Mouse (Mus musculus) embryonic facial prominence, embryonic 11.5 days (tissue): ENCODE measurements around the gene Apoc1. TPM values are rescaled to one million over a fixed set of nuclear protein-coding genes. Genes with fewer than 3 reads are reported as not detected.
"Not testable (repeated sequence)": the region's sequence is repeated elsewhere in the genome, so short reads cannot be mapped to it uniquely, and the experiment has no call there.

Source experiments
- ATAC-seq: fragments of 200-750 bp; cut with Nextera tagmentation; replicated peaks from 2 replicates; pipeline ENCODE4 v1.8.0; 2017; ENCODE audit warnings: low read depth; ENCODE audit not compliant: insufficient number of reproducible peaks, low FRiP score, low TSS enrichment
- DNase-seq: peaks from one replicate; pipeline ENCODE4 v3.0.0-alpha.2; 2015; ENCODE audit warnings: low spot score
- H3K27ac ChIP-seq: fragments of 300-500 bp; sonication (generic); replicated peaks from 2 replicates; pipeline ENCODE4 v1.5.1; 2014; ENCODE audit warnings: mild to moderate bottlenecking, low read depth, low read length, control low read depth
- H3K27me3 ChIP-seq: fragments of 300-500 bp; sonication (generic); 2 replicates; pipeline ENCODE4 v1.6.1; 2014; ENCODE audit warnings: mild to moderate bottlenecking, low read length, moderate library complexity, mixed read lengths; ENCODE audit not compliant: control insufficient read depth, insufficient read depth
- H3K36me3 ChIP-seq: fragments of 300-500 bp; sonication (generic); replicated peaks from 2 replicates; pipeline ENCODE4 v1.6.1; 2014; ENCODE audit warnings: low read depth, mild to moderate bottlenecking, low read length, moderate library complexity, mixed read lengths; ENCODE audit not compliant: control insufficient read depth, insufficient read depth
- H3K4me1 ChIP-seq: fragments of 300-500 bp; sonication (generic); 2 replicates; pipeline ENCODE4 v1.6.1; 2014; ENCODE audit warnings: low read length, mixed read lengths; ENCODE audit not compliant: control insufficient read depth, insufficient read depth
- H3K4me2 ChIP-seq: fragments of 300-500 bp; sonication (generic); 2 replicates; pipeline ENCODE4 v1.6.1; 2014; ENCODE audit warnings: low read depth, mild to moderate bottlenecking, control low read depth, low read length, moderate library complexity
- H3K4me3 ChIP-seq: fragments of 300-500 bp; sonication (generic); 2 replicates; pipeline ENCODE4 v1.5.1; 2014; ENCODE audit warnings: low read depth, low read length, control low read depth
- H3K9ac ChIP-seq: fragments of 300-500 bp; sonication (generic); replicated peaks from 2 replicates; pipeline ENCODE4 v1.6.1; 2014; ENCODE audit warnings: mild to moderate bottlenecking, control low read depth, low read length
- H3K9me3 ChIP-seq: fragments of 300-500 bp; sonication (generic); replicated peaks from 2 replicates; pipeline ENCODE4 v1.6.1; 2016; ENCODE audit warnings: mild to moderate bottlenecking, low read length, inconsistent platforms, mixed read lengths; ENCODE audit not compliant: control insufficient read depth
- WGBS: fragments of 180-500 bp; shearing (Covaris S2); extraction: QIAGEN DNeasy Blood & Tissue Kit; methylation state at CpG from one replicate; pipeline ENCODE4 v1.1.7; 2014; 5-methylcytosine and 5-hydroxymethylcytosine counted together
- polyA plus RNA-seq: library from polyadenylated mRNA; unstranded; fragments of >200 nt; fragmentation: Nextera tagmentation; extraction: Ambion mirVana; gene quantifications from 2 replicates; pipeline ENCODE4 v1.2.1, GENCODE M21; 2014

The Apoc1 gene
- polyA plus RNA-seq, 1 experiment from 2014 or later = 6.1 TPM

- Histone ChIP-seq H3K4me2 (no peak overlapping the region), H3K4me3 (no peak overlapping the region), H3K9me3 (no peaks in the 10 kb centered on the region), H3K9ac (no peak overlapping the region), H3K4me1 (no peaks in the 10 kb centered on the region; the same call in 1 of the 2 replicates), H3K36me3 (no peaks in the 10 kb centered on the region), H3K27me3 (no peaks in the 10 kb centered on the region), H3K27ac (no peak overlapping the region)
- DNase-seq (no peak), ATAC-seq (no peak)
- 91% methylated on average over 10 of the region's 10 CpGs for WGBS
Measured at GRCm38 (mm10) chr7:19688101-19688500, 4.4 kb downstream of the Apoc1 start.

GRCm38 (mm10) chr7:19686927-19687583 lies 5.4 kb downstream of the Apoc1 start:
- H3K4me3 ChIP-seq, H3K4me2 ChIP-seq, H3K27me3 ChIP-seq, H3K9me3 ChIP-seq, H3K4me1 ChIP-seq, H3K9ac ChIP-seq, H3K36me3 ChIP-seq: not testable (repeated sequence)
- peak; percentile 76 for DNase-seq
- 66% methylated on average over 8 of the region's 8 CpGs for WGBS
- 0 out of 2 replicates have a peak overlapping the region, but pooled peaks have one; percentile 35 for H3K27ac ChIP-seq
- ATAC-seq = 0 out of 2 replicates have a peak, but pooled peaks have one; percentile 53

GRCm38 (mm10) chr7:19686521-19686920 lies 5.9 kb downstream of the Apoc1 start:
- DNase-seq (no peak), ATAC-seq (no peak)
- 0 out of 2 replicates have a peak overlapping the region, but pooled peaks have one; percentile 35 for H3K27ac ChIP-seq

GRCm38 (mm10) chr7:19685374-19685773 lies 7.1 kb downstream of the Apoc1 start:
- no peak overlapping the region for H3K9ac ChIP-seq
- no peaks in the 10 kb centered on the region for H3K9me3 ChIP-seq
- H3K27me3 ChIP-seq = no peaks in the 10 kb centered on the region
- H3K4me1 ChIP-seq = no peaks in the 10 kb centered on the region
- ATAC-seq (no peak), DNase-seq (no peak)
- H3K36me3 ChIP-seq = no peaks in the 10 kb centered on the region
- no peak overlapping the region for H3K4me3 ChIP-seq
- H3K27ac ChIP-seq = no peak overlapping the region
- WGBS = 64% methylated on average over 4 of the region's 4 CpGs
- no peak overlapping the region for H3K4me2 ChIP-seq

More at GRCm38 (mm10) chr7:19686521-19686920, 5.9 kb downstream of the Apoc1 start:
- Histone ChIP-seq H3K9ac (no peak overlapping the region), H3K9me3 (no peaks in the 10 kb centered on the region), H3K4me3 (no peak overlapping the region), H3K27me3 (no peaks in the 10 kb centered on the region), H3K4me2 (no peak overlapping the region), H3K36me3 (no peaks in the 10 kb centered on the region), H3K4me1 (no peaks in the 10 kb centered on the region)
- WGBS = 84% methylated on average over 6 of the region's 6 CpGs

- Histone ChIP-seq H3K4me2 (no peak overlapping the region), H3K27me3 (no peaks in the 10 kb centered on the region), H3K36me3 (no peaks in the 10 kb centered on the region), H3K4me3 (no peak overlapping the region), H3K9ac (no peak overlapping the region), H3K27ac (no peak overlapping the region), H3K4me1 (no peaks in the 10 kb centered on the region), H3K9me3 (no peaks in the 10 kb centered on the region)
- DNase-seq (no peak), ATAC-seq (no peak)
- 76% methylated on average over 6 of the region's 6 CpGs for WGBS
Measured at GRCm38 (mm10) chr7:19683771-19684201, 8.7 kb downstream of the Apoc1 start.

GRCm38 (mm10) chr7:19682979-19683378 lies 9.5 kb downstream of the Apoc1 start:
- DNase-seq = no peak
- 65% methylated on average over 3 of the region's 3 CpGs for WGBS
- no peak overlapping the region for H3K9ac ChIP-seq
- no peak overlapping the region for H3K27ac ChIP-seq
- ATAC-seq = no peak
- H3K9me3 ChIP-seq = no peaks in the 10 kb centered on the region
- no peak overlapping the region for H3K4me3 ChIP-seq
- H3K36me3 ChIP-seq = no peaks in the 10 kb centered on the region
- H3K4me2 ChIP-seq = no peak overlapping the region
- no peaks in the 10 kb centered on the region for H3K27me3 ChIP-seq
- no peaks in the 10 kb centered on the region for H3K4me1 ChIP-seq

- H3K4me1 ChIP-seq = no peaks in the 10 kb centered on the region
- H3K4me3 ChIP-seq = no peak within 1 kb of the TSS
- H3K27me3 ChIP-seq = no peaks in the 10 kb centered on the region
- no peak within 1 kb of the TSS for H3K9ac ChIP-seq
- H3K9me3 ChIP-seq = no peaks in the 10 kb centered on the region
- H3K27ac ChIP-seq = no peak within 1 kb of the TSS
- no peak for ATAC-seq
- 65% methylated on average over 8 of the region's 8 CpGs for WGBS
- no peak for DNase-seq
- no peak within 1 kb of the TSS for H3K4me2 ChIP-seq
- H3K36me3 ChIP-seq = no peaks in the 10 kb centered on the region
Measured at GRCm38 (mm10) chr7:19681202-19681694, 11.2 kb downstream of the Apoc1 start, which contains the start of the genes Gm44805 and Apoc4. Gm44805 (minus strand) TSS chr7:19681423. Apoc4 (minus strand) TSS chr7:19681479.

GRCm38 (mm10) chr7:19680702-19681101 lies 11.8 kb downstream of the Apoc1 start:
- WGBS = 72% methylated on average over 2 of the region's 2 CpGs
- ATAC-seq (no peak), DNase-seq (no peak)
- no peaks in the 10 kb centered on the region for H3K27me3 ChIP-seq
- H3K27ac ChIP-seq = no peak overlapping the region
- no peaks in the 10 kb centered on the region for H3K9me3 ChIP-seq
- no peaks in the 10 kb centered on the region for H3K4me1 ChIP-seq
- H3K4me3 ChIP-seq = no peak overlapping the region
- H3K4me2 ChIP-seq = no peak overlapping the region
- no peaks in the 10 kb centered on the region for H3K36me3 ChIP-seq
- H3K9ac ChIP-seq = no peak overlapping the region
